Mouse (Mus musculus) intestine, embryonic 16.5 days (tissue): ENCODE measurements around the gene Col4a2. TPM values are rescaled to one million over a fixed set of nuclear protein-coding genes. Genes with fewer than 3 reads are reported as not detected.

ENCODE experiments used
- ATAC-seq: fragments of 200-750 bp; cut with Nextera tagmentation; 2 replicates; pipeline ENCODE4 v1.8.0; 2017; ENCODE audit warnings: moderate TSS enrichment, moderate library complexity
- H3K27ac ChIP-seq: fragments of 300-500 bp; sonication (generic); 2 replicates; pipeline ENCODE4 v1.5.1; 2014; ENCODE audit warnings: mild to moderate bottlenecking, low read length
- H3K27me3 ChIP-seq: fragments of 300-500 bp; sonication (generic); replicated peaks from 2 replicates; pipeline ENCODE4 v1.6.1; 2014; ENCODE audit warnings: low read length, control low read depth, mixed read lengths; ENCODE audit not compliant: control insufficient read depth, insufficient read depth
- H3K36me3 ChIP-seq: fragments of 300-500 bp; sonication (generic); 2 replicates; pipeline ENCODE4 v1.6.1; 2014; ENCODE audit warnings: low read length, control low read depth; ENCODE audit not compliant: control insufficient read depth, insufficient read depth
- H3K4me1 ChIP-seq: fragments of 300-500 bp; sonication (generic); 2 replicates; pipeline ENCODE4 v1.6.1; 2014; ENCODE audit warnings: low read length, control low read depth, mixed read lengths; ENCODE audit not compliant: control insufficient read depth, insufficient read depth
- H3K4me2 ChIP-seq: fragments of 300-500 bp; sonication (generic); 2 replicates; pipeline ENCODE4 v1.6.1; 2014; ENCODE audit warnings: low read depth, low read length, control low read depth
- H3K4me3 ChIP-seq: fragments of 300-500 bp; sonication (generic); 2 replicates; pipeline ENCODE4 v1.5.1; 2014; ENCODE audit warnings: mild to moderate bottlenecking, low read length
- H3K9ac ChIP-seq: fragments of 300-500 bp; sonication (generic); 2 replicates; pipeline ENCODE4 v1.6.1; 2014; ENCODE audit warnings: low read depth, low read length
- H3K9me3 ChIP-seq: fragments of 300-500 bp; sonication (generic); 2 replicates; pipeline ENCODE4 v1.6.1; 2016; ENCODE audit warnings: low read length, control low read depth; ENCODE audit not compliant: control insufficient read depth
- WGBS: fragments of 180-500 bp; shearing (Covaris S2); extraction: QIAGEN DNeasy Blood & Tissue Kit; methylation state at CpG from one replicate; pipeline ENCODE4 v1.1.7; 2014; 5-methylcytosine and 5-hydroxymethylcytosine counted together
- polyA plus RNA-seq: library from polyadenylated mRNA; unstranded; fragments of >200 nt; fragmentation: Nextera tagmentation; extraction: Ambion mirVana; gene quantifications from 2 replicates; pipeline ENCODE4 v1.2.1, GENCODE M21; 2015

The Col4a2 gene
- 39.1 and 50.2 TPM in 2 replicates for polyA plus RNA-seq

GRCm38 (mm10) chr8:11312349-11313175 is at the start of gene Col4a2, which contains the start of gene Col4a1:
Col4a2 (plus strand) TSS chr8:11312805.
Col4a1 (minus strand) TSS chr8:11312826.
- under 1% methylated on average over 83 of the region's 87 CpGs for WGBS
- H3K36me3 ChIP-seq, result 0 out of 2 replicates have a peak, but pooled peaks cover 2% of the 10 kb centered on the region
- peak; percentile 79 for ATAC-seq
- peak within 1 kb of the TSS; percentile 90 for H3K9ac ChIP-seq
- no peaks in the 10 kb centered on the region for H3K9me3 ChIP-seq
- peaks cover 33% of the 10 kb centered on the region for H3K4me1 ChIP-seq
- peaks cover 11% of the 10 kb centered on the region for H3K27me3 ChIP-seq
- H3K27ac ChIP-seq, result peak within 1 kb of the TSS; percentile 85
- peak within 1 kb of the TSS; percentile 85 for H3K4me2 ChIP-seq
- peak within 1 kb of the TSS; percentile 74 for H3K4me3 ChIP-seq

- Histone ChIP-seq H3K36me3 (no peaks in the 10 kb centered on the region), H3K4me1 (peaks cover 40% of the 10 kb centered on the region), H3K27me3 (no peaks in the 10 kb centered on the region), H3K4me2 (no peak overlapping the region), H3K9me3 (no peaks in the 10 kb centered on the region), H3K9ac (no peak overlapping the region), H3K27ac (no peak overlapping the region), H3K4me3 (no peak overlapping the region)
- WGBS, result 69% methylated on average over 6 of the region's 6 CpGs
- ATAC-seq, result no peak
These were observed 48.8 kb upstream of the Col4a2 start for GRCm38 (mm10) chr8:11263848-11264247.

- H3K9me3 ChIP-seq, result no peaks in the 10 kb centered on the region
- no peak for ATAC-seq
- H3K36me3 ChIP-seq, result no peaks in the 10 kb centered on the region
- no peak overlapping the region for H3K4me2 ChIP-seq
- H3K9ac ChIP-seq, result no peak overlapping the region
- 76% methylated on average over 3 of the region's 3 CpGs for whole genome bisulfite sequencing
- H3K4me3 ChIP-seq, result no peak overlapping the region
- no peak overlapping the region for H3K27ac ChIP-seq
- peaks cover 25% of the 10 kb centered on the region for H3K4me1 ChIP-seq
- no peaks in the 10 kb centered on the region for H3K27me3 ChIP-seq
These were observed 46.6 kb upstream of the Col4a2 start for GRCm38 (mm10) chr8:11265971-11266370.

GRCm38 (mm10) chr8:11266471-11266870 is 46.1 kb upstream of the Col4a2 start:
- no peak overlapping the region for H3K4me2 ChIP-seq
- no peak overlapping the region for H3K9ac ChIP-seq
- no peaks in the 10 kb centered on the region for H3K9me3 ChIP-seq
- H3K27ac ChIP-seq, result no peak overlapping the region
- H3K4me3 ChIP-seq, result no peak overlapping the region
- peaks cover 25% of the 10 kb centered on the region for H3K4me1 ChIP-seq
- 77% methylated on average over 2 of the region's 2 CpGs for WGBS
- H3K27me3 ChIP-seq, result no peaks in the 10 kb centered on the region
- ATAC-seq, result no peak
- H3K36me3 ChIP-seq, result no peaks in the 10 kb centered on the region

- Histone ChIP-seq H3K27me3 (no peaks in the 10 kb centered on the region), H3K4me1 (peaks cover 16% of the 10 kb centered on the region; the same call in 1 of the 2 replicates), H3K4me3 (no peak overlapping the region), H3K9ac (no peak overlapping the region), H3K27ac (no peak overlapping the region; the same call in 1 of the 2 replicates), H3K9me3 (no peaks in the 10 kb centered on the region), H3K4me2 (no peak overlapping the region), H3K36me3 (no peaks in the 10 kb centered on the region)
- WGBS, result 63% methylated on average over 6 of the region's 6 CpGs
- ATAC-seq, result no peak
These were observed 43.9 kb upstream of the Col4a2 start for GRCm38 (mm10) chr8:11268753-11269152.

GRCm38 (mm10) chr8:11270826-11271225 is 41.8 kb upstream of the Col4a2 start:
- Histone ChIP-seq H3K27ac (no peak overlapping the region), H3K4me3 (no peak overlapping the region), H3K9me3 (no peaks in the 10 kb centered on the region), H3K4me1 (peaks cover 18% of the 10 kb centered on the region), H3K4me2 (no peak overlapping the region), H3K9ac (no peak overlapping the region), H3K27me3 (no peaks in the 10 kb centered on the region), H3K36me3 (no peaks in the 10 kb centered on the region)
- 62% methylated on average over 6 of the region's 6 CpGs for WGBS
- no peak for ATAC-seq

- Histone ChIP-seq H3K36me3 (no peaks in the 10 kb centered on the region), H3K9ac (no peak overlapping the region), H3K9me3 (no peaks in the 10 kb centered on the region), H3K27me3 (no peaks in the 10 kb centered on the region), H3K4me1 (peaks cover 22% of the 10 kb centered on the region), H3K4me2 (no peak overlapping the region), H3K27ac (no peak overlapping the region), H3K4me3 (no peak overlapping the region)
- 64% methylated on average over 6 of the region's 6 CpGs for WGBS
- ATAC-seq, result no peak
These were observed 40.4 kb upstream of the Col4a2 start for GRCm38 (mm10) chr8:11272205-11272604.

- Histone ChIP-seq H3K9ac (no peak overlapping the region), H3K4me1 (peaks cover 26% of the 10 kb centered on the region), H3K27me3 (no peaks in the 10 kb centered on the region), H3K4me3 (no peak overlapping the region), H3K9me3 (no peaks in the 10 kb centered on the region), H3K27ac (no peak overlapping the region), H3K36me3 (no peaks in the 10 kb centered on the region), H3K4me2 (no peak overlapping the region)
- no peak for ATAC-seq
- WGBS, result 88% methylated on average over 15 of the region's 15 CpGs
These were observed 39.0 kb upstream of the Col4a2 start for GRCm38 (mm10) chr8:11273506-11274158.

GRCm38 (mm10) chr8:11274415-11274814 is 38.2 kb upstream of the Col4a2 start:
- H3K4me1 ChIP-seq, result peaks cover 31% of the 10 kb centered on the region
- H3K4me3 ChIP-seq, result no peak overlapping the region
- H3K36me3 ChIP-seq, result no peaks in the 10 kb centered on the region
- WGBS, result 72% methylated on average over 7 of the region's 7 CpGs
- no peak overlapping the region for H3K4me2 ChIP-seq
- ATAC-seq, result no peak
- no peak overlapping the region for H3K9ac ChIP-seq
- H3K9me3 ChIP-seq, result no peaks in the 10 kb centered on the region
- H3K27ac ChIP-seq, result no peak overlapping the region
- H3K27me3 ChIP-seq, result no peaks in the 10 kb centered on the region
